Mouse (Mus musculus) limb, embryonic 11.5 days (tissue): ENCODE results near the gene Crygf. TPM values are rescaled to one million over a fixed set of nuclear protein-coding genes. Genes with fewer than 3 reads are reported as not detected.
"Not testable (repeated sequence)": the region's sequence is repeated elsewhere in the genome, so short reads cannot be mapped to it uniquely, and the experiment has no call there.

ENCODE experiments used
- ATAC-seq: fragments of 200-750 bp; cut with Nextera tagmentation; 2 replicates; pipeline ENCODE4 v1.8.0; 2017; ENCODE audit warnings: low read depth; ENCODE audit not compliant: insufficient number of reproducible peaks, low FRiP score, low TSS enrichment
- DNase-seq: peaks from one replicate; pipeline ENCODE4 v3.0.0-alpha.2; 2015; ENCODE audit warnings: low spot score
- H3K27ac ChIP-seq: fragments of 300-500 bp; sonication (generic); replicated peaks from 2 replicates; pipeline ENCODE4 v1.5.1; 2014; ENCODE audit warnings: low read depth, mild to moderate bottlenecking, low read length
- H3K27me3 ChIP-seq: fragments of 300-500 bp; sonication (generic); 2 replicates; pipeline ENCODE4 v1.6.1; 2014; ENCODE audit warnings: mild to moderate bottlenecking, low read length, mixed read lengths; ENCODE audit not compliant: control insufficient read depth, insufficient read depth
- H3K36me3 ChIP-seq: fragments of 300-500 bp; sonication (generic); 2 replicates; pipeline ENCODE4 v1.6.1; 2014; ENCODE audit warnings: mild to moderate bottlenecking, low read length, moderate library complexity, mixed read lengths; ENCODE audit not compliant: control insufficient read depth, insufficient read depth
- H3K4me1 ChIP-seq: fragments of 300-500 bp; sonication (generic); 2 replicates; pipeline ENCODE4 v1.6.1; 2014; ENCODE audit warnings: low read length, mixed read lengths; ENCODE audit not compliant: control insufficient read depth, insufficient read depth
- H3K4me2 ChIP-seq: fragments of 300-500 bp; sonication (generic); 2 replicates; pipeline ENCODE4 v1.6.1; 2014; ENCODE audit warnings: low read depth, mild to moderate bottlenecking, moderate library complexity; ENCODE audit not compliant: severe bottlenecking
- H3K4me3 ChIP-seq: fragments of 300-500 bp; sonication (generic); 2 replicates; pipeline ENCODE4 v1.5.1; 2014; ENCODE audit warnings: low read depth, low read length
- H3K9ac ChIP-seq: fragments of 300-500 bp; sonication (generic); 2 replicates; pipeline ENCODE4 v1.6.1; 2014; ENCODE audit warnings: mild to moderate bottlenecking, low read length
- H3K9me3 ChIP-seq: fragments of 300-500 bp; sonication (generic); 2 replicates; pipeline ENCODE4 v1.6.1; 2016; ENCODE audit warnings: low read length; ENCODE audit not compliant: control insufficient read depth
- WGBS: fragments of 180-500 bp; shearing (Covaris S2); extraction: QIAGEN DNeasy Blood & Tissue Kit; methylation state at CpG from one replicate; pipeline ENCODE4 v1.1.7; 2014; 5-methylcytosine and 5-hydroxymethylcytosine counted together
- polyA plus RNA-seq: library from polyadenylated mRNA; unstranded; fragments of >200 nt; fragmentation: Nextera tagmentation; extraction: Ambion mirVana; gene quantifications from 2 replicates; pipeline ENCODE4 v1.2.1, GENCODE M21; 2014

Gene Crygf
- polyA plus RNA-seq: not detected in 2 replicates

DNA sequence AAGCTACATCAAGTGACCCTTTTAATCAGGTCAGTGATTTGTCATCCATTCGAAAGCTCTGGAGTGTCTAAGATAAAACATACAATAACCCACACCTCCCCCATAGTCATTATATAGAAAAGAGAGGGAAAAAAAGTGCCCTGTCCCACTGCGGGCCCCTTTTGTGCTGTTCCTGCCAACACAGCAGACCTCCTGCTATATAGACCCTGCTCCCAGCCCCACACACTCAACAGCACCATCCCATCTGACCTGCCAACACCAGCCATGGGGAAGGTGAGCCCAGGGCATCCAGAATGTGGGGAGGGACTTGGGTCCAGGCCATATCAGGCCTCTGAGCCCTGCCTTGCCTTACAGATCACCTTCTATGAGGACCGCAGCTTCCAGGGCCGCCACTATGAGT lies at the start of gene Crygf:
Gene Crygf (plus strand): TSS at position 227 of the 400 bp plus-strand sequence.
- no peak within 1 kb of the TSS for H3K4me3 ChIP-seq
- H3K9me3 ChIP-seq: no peaks in the 10 kb centered on the region
- H3K4me1 ChIP-seq: no peaks in the 10 kb centered on the region
- H3K36me3 ChIP-seq: no peaks in the 10 kb centered on the region
- H3K9ac ChIP-seq: no peak within 1 kb of the TSS
- no peak for ATAC-seq
- WGBS: 84% methylated on average over 4 of the region's 4 CpGs
- H3K27me3 ChIP-seq: no peaks in the 10 kb centered on the region
- no peak for DNase-seq
- H3K4me2 ChIP-seq: no peak within 1 kb of the TSS
- no peak within 1 kb of the TSS for H3K27ac ChIP-seq

DNA sequence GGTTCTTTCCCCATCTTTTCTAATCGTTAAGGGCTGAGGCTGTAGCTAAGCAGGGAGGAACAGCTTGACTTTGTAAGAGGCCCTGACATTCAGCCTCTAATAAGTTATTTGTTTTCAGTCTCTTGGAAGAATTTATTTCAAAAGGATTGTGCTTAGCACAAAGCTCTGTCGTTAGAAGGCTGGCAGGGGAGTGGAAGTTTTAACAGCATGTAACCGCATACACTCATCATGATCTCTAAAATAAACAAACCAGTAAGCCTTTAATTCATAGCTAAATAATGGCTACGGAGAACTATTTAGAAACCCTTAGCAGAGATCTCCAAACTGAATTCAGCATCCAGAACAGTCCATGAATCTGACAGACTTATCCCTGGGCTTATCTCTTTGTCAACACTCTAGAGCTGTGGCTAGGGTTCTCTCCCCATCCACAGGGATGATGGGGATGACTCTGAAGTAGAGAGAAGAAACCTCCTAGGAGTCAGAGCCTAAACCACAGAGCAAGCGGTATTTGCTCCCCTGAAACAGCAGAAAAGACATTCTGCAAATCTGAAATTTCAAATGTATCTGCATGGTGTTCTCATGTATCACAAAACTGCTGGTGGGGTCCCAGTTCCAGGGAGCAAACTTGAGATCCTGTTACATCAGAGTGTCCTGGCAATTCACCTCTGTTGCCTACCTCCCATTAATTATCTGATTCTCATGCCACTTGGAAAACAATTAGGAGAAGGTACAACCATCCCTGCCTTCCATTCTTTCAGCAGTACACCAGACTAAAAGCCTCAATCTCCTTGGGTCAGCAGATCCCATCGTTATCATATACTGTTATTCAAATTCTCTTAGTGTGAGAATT lies 734 bp upstream of the Crygf start:
- H3K4me1 ChIP-seq: no peaks in the 10 kb centered on the region
- no peak for DNase-seq

DNA sequence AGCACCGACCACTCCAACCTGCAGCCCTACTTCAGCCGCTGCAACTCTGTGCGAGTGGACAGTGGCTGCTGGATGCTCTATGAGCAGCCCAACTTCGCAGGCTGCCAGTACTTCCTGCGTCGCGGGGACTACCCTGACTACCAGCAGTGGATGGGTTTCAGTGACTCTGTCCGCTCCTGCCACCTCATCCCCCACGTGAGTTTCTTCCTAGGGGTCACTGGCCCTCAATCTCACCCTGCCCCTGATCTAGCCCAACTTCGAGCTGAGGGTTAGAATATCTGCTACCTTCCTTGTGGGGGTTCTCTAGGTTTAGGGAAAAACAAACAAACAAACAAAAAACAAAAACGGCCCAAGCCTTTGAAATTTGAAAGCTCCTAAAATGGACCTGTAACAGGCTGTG lies 376 bp downstream of the Crygf start:
- not testable (repeated sequence) for DNase-seq, H3K4me3 ChIP-seq, H3K9me3 ChIP-seq, H3K4me2 ChIP-seq, H3K4me1 ChIP-seq, H3K36me3 ChIP-seq, H3K27me3 ChIP-seq, H3K9ac ChIP-seq, ATAC-seq, H3K27ac ChIP-seq
- WGBS: 76% methylated on average over 11 of the region's 11 CpGs

More for the DNA sequence above, 734 bp upstream of the Crygf start:
- Histone ChIP-seq H3K4me3 (no peak overlapping the region), H3K9me3 (no peaks in the 10 kb centered on the region), H3K27ac (no peak overlapping the region), H3K36me3 (no peaks in the 10 kb centered on the region), H3K4me2 (no peak overlapping the region), H3K27me3 (no peaks in the 10 kb centered on the region), H3K9ac (no peak overlapping the region)
- ATAC-seq: no peak
- 66% methylated on average over 6 of the region's 6 CpGs for WGBS

DNA sequence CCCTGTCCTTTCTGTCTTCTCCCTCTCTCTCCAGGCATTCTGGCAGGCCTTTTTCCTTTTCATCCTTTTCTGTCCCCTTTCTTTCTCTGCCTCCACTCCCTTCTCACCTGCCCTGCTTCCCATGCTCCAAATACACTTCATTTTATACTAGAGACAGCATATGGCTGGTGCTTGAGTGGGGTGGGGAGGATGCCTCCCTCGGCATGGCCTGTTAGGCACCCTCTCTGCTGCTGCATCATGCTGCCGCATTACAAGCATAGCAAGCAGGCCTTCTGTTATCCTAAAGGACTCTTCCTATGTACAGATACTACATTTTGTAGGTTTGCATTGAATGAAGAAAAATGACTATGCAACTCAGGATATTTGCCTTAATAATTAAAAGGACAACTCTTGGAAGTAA lies 3.7 kb downstream of the Crygf start:
- Histone ChIP-seq H3K4me2 (no peak overlapping the region), H3K4me1 (no peaks in the 10 kb centered on the region), H3K36me3 (no peaks in the 10 kb centered on the region), H3K9me3 (no peaks in the 10 kb centered on the region), H3K27ac (no peak overlapping the region), H3K9ac (no peak overlapping the region), H3K4me3 (no peak overlapping the region), H3K27me3 (no peaks in the 10 kb centered on the region)
- DNase-seq (no peak), ATAC-seq (no peak)
- WGBS: 75% methylated on average over 2 of the region's 2 CpGs

DNA sequence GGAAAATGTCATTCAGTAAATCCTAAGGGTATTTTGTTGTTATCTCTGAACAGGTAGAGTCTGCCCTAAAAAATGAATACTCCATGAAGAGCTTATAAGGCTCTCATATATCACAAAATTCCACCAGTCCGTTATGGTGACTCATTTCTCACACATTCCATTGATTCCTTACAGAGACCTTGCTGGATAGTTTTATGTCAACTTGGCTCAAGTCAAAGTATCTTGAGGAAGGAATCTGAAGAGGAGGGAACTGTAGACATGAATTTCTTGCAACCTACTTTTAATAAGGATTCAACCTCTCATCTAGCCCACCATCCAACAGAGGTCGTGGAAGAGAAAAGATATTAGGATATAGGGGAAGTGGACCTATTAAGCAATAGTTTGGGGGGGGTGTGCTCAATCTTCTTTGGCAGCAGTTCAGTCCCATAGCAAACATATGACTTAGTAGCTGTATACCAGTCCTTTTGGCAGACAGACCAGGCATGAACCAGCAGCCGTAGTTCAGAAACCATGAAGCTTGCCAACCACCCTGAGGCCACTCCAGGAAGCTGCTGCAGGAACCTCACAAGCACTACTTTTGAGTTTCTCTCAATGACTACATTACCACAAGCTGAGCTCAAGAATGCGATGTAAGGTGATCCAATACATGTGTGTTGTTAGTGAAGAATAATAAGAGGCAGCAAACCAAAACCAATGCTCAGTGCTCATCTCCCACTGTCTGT lies 5.9 kb downstream of the Crygf start:
- Histone ChIP-seq H3K9ac (no peak overlapping the region), H3K4me2 (no peak overlapping the region), H3K27ac (no peak overlapping the region), H3K27me3 (no peaks in the 10 kb centered on the region), H3K4me1 (no peaks in the 10 kb centered on the region), H3K9me3 (no peaks in the 10 kb centered on the region), H3K4me3 (no peak overlapping the region), H3K36me3 (no peaks in the 10 kb centered on the region)
- DNase-seq (no peak), ATAC-seq (no peak)
- 87% methylated on average over 4 of the region's 4 CpGs for WGBS

Other genes with a start within 250 kb of the Crygf start
- gene Map2, start 248.8 kb downstream of the Crygf start, polyA plus RNA-seq: 16.5 and 16.6 TPM in 2 replicates